Mouse (Mus musculus): ENCODE measurements around the gene Npl.

DNA sequence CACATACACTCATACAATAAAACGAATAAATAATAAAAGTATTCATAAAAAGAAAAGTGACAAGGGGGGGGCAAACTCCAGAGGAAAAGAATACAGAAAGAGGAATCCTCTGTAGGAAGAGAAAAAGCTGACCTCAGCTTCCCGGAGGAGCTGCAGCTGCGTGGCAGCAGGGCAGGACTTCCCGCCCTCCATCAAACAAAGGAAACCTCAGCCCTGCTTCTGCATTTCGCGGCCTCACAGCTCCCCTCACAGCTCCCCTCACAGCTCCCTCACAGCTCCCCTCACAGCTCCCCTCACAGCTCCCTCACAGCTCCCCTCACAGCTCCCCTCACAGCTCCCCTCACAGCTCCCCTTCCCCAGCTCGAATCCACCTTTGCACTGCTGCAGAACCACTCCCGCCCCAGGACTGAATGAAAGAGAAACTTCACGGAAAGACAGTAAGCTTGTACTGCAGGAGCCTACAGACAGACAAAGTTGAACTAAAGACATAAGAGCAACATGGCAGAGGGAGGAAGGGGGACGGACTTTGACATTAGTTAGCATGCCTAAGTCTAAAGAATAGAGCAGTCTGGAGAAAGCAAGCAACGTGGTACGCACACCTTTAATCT lies 17.5 kb downstream of the Npl start:
- TF ChIP-seq CTCF (IDR thresholded peaks at IDR 0.05) (no peak), EP300 (IDR thresholded peaks at IDR 0.05) (no peak)
